Mouse (Mus musculus): ENCODE results near the gene Mylk4. TPM values are rescaled to one million over a fixed set of nuclear protein-coding genes. Genes with fewer than 3 reads are reported as not detected.

The Mylk4 gene
- 0.21 and 0.34 TPM in 2 replicates for polyA plus RNA-seq (2015; fragmentation: Nextera tagmentation; extraction: Ambion mirVana)

GRCm38 (mm10) chr13:32783816-32784215, at the start of gene Mylk4:
Gene Mylk4, minus strand, starts transcription at chr13:32783954.
- ATAC-seq (ENCODE audit: low FRiP score, low TSS enrichment): no peak
- Histone ChIP-seq H3K27ac (ENCODE audit: low read length) (no peak within 1 kb of the TSS), H3K36me3 (ENCODE audit: insufficient read depth, low read length) (no peaks in the 10 kb centered on the region), H3K4me2 (replicated peaks; ENCODE audit: low read depth, low read length) (no peak within 1 kb of the TSS), H3K4me1 (ENCODE audit: insufficient read depth, low read length) (no peaks in the 10 kb centered on the region), H3K27me3 (ENCODE audit: insufficient read depth, low read length) (no peaks in the 10 kb centered on the region), H3K4me3 (ENCODE audit: low read length) (no peak within 1 kb of the TSS), H3K9me3 (ENCODE audit: low read length) (no peaks in the 10 kb centered on the region), H3K9ac (replicated peaks; ENCODE audit: low read length) (no peak within 1 kb of the TSS)
- WGBS: 77% methylated on average over 8 of the region's 8 CpGs

GRCm38 (mm10) chr13:32833237-32833636, 49.5 kb upstream of the Mylk4 start:
- WGBS: 81% methylated on average over 6 of the region's 6 CpGs
- ATAC-seq (ENCODE audit: low FRiP score, low TSS enrichment): no peak
- Histone ChIP-seq H3K9me3 (ENCODE audit: low read length) (no peaks in the 10 kb centered on the region), H3K36me3 (ENCODE audit: insufficient read depth, low read length) (no peaks in the 10 kb centered on the region), H3K4me2 (replicated peaks; ENCODE audit: low read depth, low read length) (no peak overlapping the region), H3K27me3 (ENCODE audit: insufficient read depth, low read length) (no peaks in the 10 kb centered on the region), H3K4me3 (ENCODE audit: low read length) (no peak overlapping the region), H3K4me1 (ENCODE audit: insufficient read depth, low read length) (no peaks in the 10 kb centered on the region), H3K9ac (replicated peaks; ENCODE audit: low read length) (no peak overlapping the region), H3K27ac (ENCODE audit: low read length) (no peak overlapping the region)

GRCm38 (mm10) chr13:32832776-32833175, 49.0 kb upstream of the Mylk4 start:
- 77% methylated on average over 3 of the region's 3 CpGs for WGBS
- Histone ChIP-seq H3K9ac (replicated peaks; ENCODE audit: low read length) (no peak overlapping the region), H3K4me3 (ENCODE audit: low read length) (no peak overlapping the region), H3K4me2 (replicated peaks; ENCODE audit: low read depth, low read length) (no peak overlapping the region), H3K27ac (ENCODE audit: low read length) (no peak overlapping the region), H3K9me3 (ENCODE audit: low read length) (no peaks in the 10 kb centered on the region), H3K27me3 (ENCODE audit: insufficient read depth, low read length) (no peaks in the 10 kb centered on the region), H3K4me1 (ENCODE audit: insufficient read depth, low read length) (no peaks in the 10 kb centered on the region), H3K36me3 (ENCODE audit: insufficient read depth, low read length) (no peaks in the 10 kb centered on the region)
- no peak for ATAC-seq (ENCODE audit: low FRiP score, low TSS enrichment)

GRCm38 (mm10) chr13:32831505-32832273, 47.9 kb upstream of the Mylk4 start:
- 60% methylated on average over 3 of the region's 3 CpGs for WGBS
- Histone ChIP-seq H3K36me3 (ENCODE audit: insufficient read depth, low read length) (no peaks in the 10 kb centered on the region), H3K4me2 (replicated peaks; ENCODE audit: low read depth, low read length) (no peak overlapping the region), H3K27me3 (ENCODE audit: insufficient read depth, low read length) (no peaks in the 10 kb centered on the region), H3K9ac (replicated peaks; ENCODE audit: low read length) (no peak overlapping the region), H3K9me3 (ENCODE audit: low read length) (no peaks in the 10 kb centered on the region), H3K4me3 (ENCODE audit: low read length) (no peak overlapping the region), H3K27ac (ENCODE audit: low read length) (no peak overlapping the region), H3K4me1 (ENCODE audit: insufficient read depth, low read length) (no peaks in the 10 kb centered on the region)
- ATAC-seq (ENCODE audit: low FRiP score, low TSS enrichment): no peak

- H3K27ac ChIP-seq (ENCODE audit: low read length): no peak overlapping the region
- no peaks in the 10 kb centered on the region for H3K27me3 ChIP-seq (ENCODE audit: insufficient read depth, low read length)
- whole genome bisulfite sequencing: 77% methylated on average over 4 of the region's 4 CpGs
- ATAC-seq (ENCODE audit: low FRiP score, low TSS enrichment): no peak
- H3K9me3 ChIP-seq (ENCODE audit: low read length): no peaks in the 10 kb centered on the region
- H3K9ac ChIP-seq (replicated peaks; ENCODE audit: low read length): no peak overlapping the region
- no peak overlapping the region for H3K4me3 ChIP-seq (ENCODE audit: low read length)
- H3K4me2 ChIP-seq (replicated peaks; ENCODE audit: low read depth, low read length): no peak overlapping the region
- H3K36me3 ChIP-seq (ENCODE audit: insufficient read depth, low read length): no peaks in the 10 kb centered on the region
- no peaks in the 10 kb centered on the region for H3K4me1 ChIP-seq (ENCODE audit: insufficient read depth, low read length)
Measured at GRCm38 (mm10) chr13:32828886-32829285, 45.1 kb upstream of the Mylk4 start.

- Histone ChIP-seq H3K4me3 (ENCODE audit: low read length) (no peak overlapping the region), H3K9ac (replicated peaks; ENCODE audit: low read length) (no peak overlapping the region), H3K4me2 (replicated peaks; ENCODE audit: low read depth, low read length) (no peak overlapping the region), H3K36me3 (ENCODE audit: insufficient read depth, low read length) (no peaks in the 10 kb centered on the region), H3K27me3 (ENCODE audit: insufficient read depth, low read length) (no peaks in the 10 kb centered on the region), H3K27ac (ENCODE audit: low read length) (no peak overlapping the region), H3K4me1 (ENCODE audit: insufficient read depth, low read length) (no peaks in the 10 kb centered on the region), H3K9me3 (ENCODE audit: low read length) (no peaks in the 10 kb centered on the region)
- no peak for ATAC-seq (ENCODE audit: low FRiP score, low TSS enrichment)
- WGBS: 61% methylated on average over 4 of the region's 4 CpGs
Measured at GRCm38 (mm10) chr13:32827951-32828350, 44.2 kb upstream of the Mylk4 start.

GRCm38 (mm10) chr13:32827111-32827822, 43.5 kb upstream of the Mylk4 start:
- Histone ChIP-seq H3K4me1 (ENCODE audit: insufficient read depth, low read length) (no peaks in the 10 kb centered on the region), H3K9ac (replicated peaks; ENCODE audit: low read length) (no peak overlapping the region), H3K27ac (ENCODE audit: low read length) (no peak overlapping the region), H3K4me3 (ENCODE audit: low read length) (no peak overlapping the region), H3K4me2 (replicated peaks; ENCODE audit: low read depth, low read length) (no peak overlapping the region), H3K9me3 (ENCODE audit: low read length) (no peaks in the 10 kb centered on the region), H3K36me3 (ENCODE audit: insufficient read depth, low read length) (no peaks in the 10 kb centered on the region), H3K27me3 (ENCODE audit: insufficient read depth, low read length) (no peaks in the 10 kb centered on the region)
- no peak for ATAC-seq (ENCODE audit: low FRiP score, low TSS enrichment)
- 83% methylated on average over 3 of the region's 3 CpGs for WGBS

GRCm38 (mm10) chr13:32825546-32825945, 41.8 kb upstream of the Mylk4 start:
- Histone ChIP-seq H3K36me3 (ENCODE audit: insufficient read depth, low read length) (peaks cover 11% of the 10 kb centered on the region), H3K4me2 (replicated peaks; ENCODE audit: low read depth, low read length) (no peak overlapping the region), H3K27me3 (ENCODE audit: insufficient read depth, low read length) (no peaks in the 10 kb centered on the region), H3K9me3 (ENCODE audit: low read length) (no peaks in the 10 kb centered on the region), H3K27ac (ENCODE audit: low read length) (no peak overlapping the region), H3K4me1 (ENCODE audit: insufficient read depth, low read length) (no peaks in the 10 kb centered on the region), H3K4me3 (ENCODE audit: low read length) (no peak overlapping the region), H3K9ac (replicated peaks; ENCODE audit: low read length) (no peak overlapping the region)
- ATAC-seq (ENCODE audit: low FRiP score, low TSS enrichment): no peak
- WGBS: 93% methylated on average over 8 of the region's 8 CpGs

GRCm38 (mm10) chr13:32824377-32825330, 40.9 kb upstream of the Mylk4 start:
- ATAC-seq (ENCODE audit: low FRiP score, low TSS enrichment): no peak
- 69% methylated on average over 6 of the region's 6 CpGs for WGBS

More at GRCm38 (mm10) chr13:32824377-32825330, 40.9 kb upstream of the Mylk4 start:
- Histone ChIP-seq H3K4me2 (replicated peaks; ENCODE audit: low read depth, low read length) (no peak overlapping the region), H3K27me3 (ENCODE audit: insufficient read depth, low read length) (no peaks in the 10 kb centered on the region), H3K27ac (ENCODE audit: low read length) (no peak overlapping the region), H3K4me3 (ENCODE audit: low read length) (no peak overlapping the region), H3K4me1 (ENCODE audit: insufficient read depth, low read length) (no peaks in the 10 kb centered on the region), H3K9me3 (ENCODE audit: low read length) (no peaks in the 10 kb centered on the region), H3K36me3 (ENCODE audit: insufficient read depth, low read length) (peaks cover 16% of the 10 kb centered on the region), H3K9ac (replicated peaks; ENCODE audit: low read length) (no peak overlapping the region)

Data from kidney, embryonic 16.5 days (tissue).